Mouse (Mus musculus): ENCODE measurements around the gene Mcpt1. TPM values are rescaled to one million over a fixed set of nuclear protein-coding genes. Genes with fewer than 3 reads are reported as not detected.
"Not testable (repeated sequence)": the region's sequence is repeated elsewhere in the genome, so short reads cannot be mapped to it uniquely, and the experiment has no call there.

Mcpt1 gene
- total RNA-seq (2021), result not detected
- long read RNA-seq, experiment 1, result 0 reads
- long read RNA-seq, experiment 2, result 0 reads

DNA sequence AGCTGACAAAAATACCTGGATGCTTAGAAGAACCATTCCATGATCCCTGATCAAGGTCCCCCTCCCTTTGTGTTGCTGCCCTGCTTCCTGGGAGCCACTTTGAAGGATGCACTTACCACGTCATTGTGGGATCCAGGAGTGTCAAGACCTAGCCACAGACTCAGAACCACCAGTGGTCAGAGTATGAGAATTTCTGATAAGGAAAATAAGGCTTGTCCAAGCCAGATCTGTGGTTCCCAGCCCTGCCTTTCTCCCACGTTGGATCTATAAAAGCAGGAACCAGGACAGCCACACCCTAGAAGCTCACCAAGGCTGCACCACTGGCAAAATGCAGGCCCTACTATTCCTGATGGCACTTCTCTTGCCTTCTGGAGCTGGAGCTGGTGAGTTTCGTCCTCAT is at the start of gene Mcpt1:
Gene Mcpt1, plus strand, starts transcription at position 301 of the 400 bp plus-strand sequence.
- H3K27ac ChIP-seq; H3K4me3 ChIP-seq; DNase-seq (ENCODE audit: low spot score in 2 of 2): not testable (repeated sequence)

DNA sequence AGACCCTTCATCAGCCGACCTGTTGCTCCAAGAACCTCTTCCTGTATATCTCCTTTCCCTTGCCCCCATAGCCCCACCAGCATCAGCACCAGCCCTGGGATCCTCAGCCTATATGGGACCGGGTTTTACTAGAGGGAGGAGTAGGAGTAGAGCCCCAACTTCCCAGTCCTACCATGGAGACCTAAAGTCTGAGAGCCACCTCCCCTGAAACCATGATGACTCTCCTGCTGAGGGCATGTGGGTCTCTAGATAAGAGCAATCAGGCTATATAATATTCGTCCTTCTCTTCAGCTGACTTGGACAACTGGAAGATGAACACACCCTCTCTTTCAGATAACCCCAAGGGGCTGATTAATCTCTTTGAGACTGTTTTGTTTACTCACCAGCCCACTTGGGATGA is 30.3 kb upstream of the Mcpt1 start:
- DNase-seq (ENCODE audit: low spot score in 2 of 2); H3K4me3 ChIP-seq; H3K27ac ChIP-seq: not testable (repeated sequence)

DNA sequence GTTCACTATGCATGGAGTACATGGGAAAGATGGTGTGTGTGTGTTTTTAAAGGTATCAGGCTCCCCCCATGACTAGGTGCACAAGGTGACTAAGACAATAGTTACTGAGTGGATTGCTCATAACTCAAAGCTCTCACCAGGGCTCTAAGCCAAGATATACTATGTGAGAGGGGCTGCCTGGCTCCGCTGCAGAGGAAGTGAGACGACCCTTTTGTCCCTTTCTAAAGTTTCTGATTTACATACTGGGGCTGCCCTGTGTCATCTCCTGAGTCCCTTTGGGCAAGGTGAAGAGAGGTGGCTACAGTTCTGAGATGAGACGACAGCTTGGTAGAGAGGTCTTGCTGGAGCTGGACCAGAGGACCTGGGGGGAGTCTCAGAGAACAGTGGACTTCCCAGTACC is 4.6 kb upstream of the Mcpt1 start:
- Histone ChIP-seq H3K4me3 (no peak overlapping the region), H3K27ac (no peak overlapping the region)
- no peak for DNase-seq (ENCODE audit: low spot score in 2 of 2)
- TF ChIP-seq CTCF (conservative IDR thresholded peaks at IDR 0.05), result no peak

DNA sequence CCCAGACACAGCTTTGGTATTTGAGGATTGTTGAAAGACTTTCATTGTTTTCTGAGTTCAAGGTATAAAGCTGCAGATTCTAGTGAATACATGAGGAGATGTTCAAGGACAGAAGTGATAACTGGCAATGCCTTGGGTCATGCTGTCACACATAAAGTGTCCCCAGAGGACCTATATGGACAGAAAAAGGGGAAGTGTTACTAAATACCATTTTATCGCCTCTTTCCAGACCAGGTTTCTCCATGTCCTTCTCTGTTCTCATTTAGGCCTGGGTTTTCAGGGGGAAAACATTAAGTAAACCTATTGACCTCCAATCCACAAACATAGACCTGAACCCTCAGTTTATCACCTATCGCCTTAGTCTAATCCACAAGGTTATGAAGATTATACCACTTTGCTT is 3.8 kb upstream of the Mcpt1 start:
- Histone ChIP-seq H3K27ac (no peak overlapping the region), H3K4me3 (no peak overlapping the region)
- TF ChIP-seq CTCF (conservative IDR thresholded peaks at IDR 0.05), result no peak
- no peak for DNase-seq (ENCODE audit: low spot score in 2 of 2)

DNA sequence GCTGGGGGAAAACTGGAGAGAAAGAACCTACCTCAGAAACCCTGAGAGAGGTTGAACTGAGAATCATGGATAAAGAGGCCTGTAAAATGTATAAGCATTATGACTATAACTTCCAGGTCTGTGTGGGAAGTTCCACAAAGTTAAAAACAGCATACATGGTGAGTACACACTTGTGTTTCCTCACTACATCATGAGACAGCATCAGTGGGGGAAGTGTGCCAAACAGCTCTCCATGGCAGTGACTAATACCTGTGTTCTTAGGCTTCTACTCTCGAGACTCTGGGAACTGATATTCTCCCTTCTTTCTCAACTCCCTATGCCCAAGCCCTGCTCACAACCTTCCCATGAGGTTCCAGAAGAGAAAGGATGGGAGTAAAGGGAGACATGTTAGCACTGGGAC is 1.7 kb downstream of the Mcpt1 start:
- Histone ChIP-seq H3K4me3 (no peak overlapping the region), H3K27ac (no peak overlapping the region)
- no peak for DNase-seq (ENCODE audit: low spot score in 2 of 2)
- TF ChIP-seq CTCF (conservative IDR thresholded peaks at IDR 0.05), result no peak

DNA sequence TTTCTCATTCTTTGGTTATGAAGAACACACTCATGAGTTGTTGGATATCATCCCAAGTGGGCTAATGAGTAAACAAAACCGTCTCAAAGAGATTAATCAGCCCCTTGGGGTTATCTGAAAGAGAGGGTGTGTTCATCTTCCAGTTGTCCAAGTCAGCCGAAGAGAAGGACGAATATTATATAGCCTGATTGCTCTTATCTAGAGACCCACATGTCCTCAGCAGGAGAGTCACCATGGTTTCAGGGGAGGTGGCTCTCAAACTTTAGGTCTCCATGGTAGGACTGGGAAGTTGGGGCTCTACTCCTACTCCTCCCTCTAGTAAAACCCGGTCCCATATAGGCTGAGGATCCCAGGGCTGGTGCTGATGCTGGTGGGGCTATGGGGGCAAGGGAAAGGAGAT is 3.5 kb downstream of the Mcpt1 start:
- DNase-seq (ENCODE audit: low spot score in 2 of 2); H3K27ac ChIP-seq; H3K4me3 ChIP-seq: not testable (repeated sequence)

DNA sequence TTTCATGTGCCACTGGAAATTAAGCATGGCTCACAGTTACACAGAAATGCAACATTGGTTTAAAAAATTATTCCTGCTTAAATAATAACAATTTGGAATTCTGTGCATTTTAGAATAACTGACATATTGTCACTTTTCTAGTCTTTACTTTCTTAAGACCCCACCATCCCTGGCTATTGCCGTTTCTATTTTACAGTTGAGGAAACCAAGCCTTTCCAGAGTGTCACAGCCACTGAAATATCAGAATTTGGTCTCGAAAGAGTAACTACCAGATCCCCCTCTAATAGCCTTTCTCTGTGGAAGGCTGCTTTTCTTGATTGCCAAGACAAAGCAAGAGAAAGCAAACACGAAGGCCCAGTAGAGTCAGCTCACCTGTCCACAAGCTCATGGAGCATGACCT is 12.6 kb downstream of the Mcpt1 start, which contains the start of gene Mcpt9:
Gene Mcpt9, minus strand, starts transcription at position 101 of the 400 bp plus-strand sequence.
- H3K27ac ChIP-seq; H3K4me3 ChIP-seq; DNase-seq (ENCODE audit: low spot score in 2 of 2): not testable (repeated sequence)

DNA sequence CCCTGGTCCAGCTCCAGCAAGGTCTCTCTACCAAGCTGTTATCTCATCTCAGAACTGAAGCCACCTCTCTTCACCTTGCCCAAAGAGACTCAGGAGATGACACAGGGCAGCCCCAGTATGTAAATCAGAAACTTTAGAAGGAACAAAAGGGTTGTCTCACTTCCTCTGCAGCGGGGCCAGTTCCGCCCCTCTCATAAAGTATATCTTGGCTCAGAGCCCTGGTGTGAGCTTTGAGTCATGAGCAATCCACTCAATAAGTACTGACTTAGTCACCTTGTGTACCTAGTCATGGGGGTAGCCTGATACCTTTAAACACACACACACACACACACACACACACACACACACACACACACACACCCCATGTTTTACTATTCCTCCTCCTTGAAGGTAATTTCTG is 16.7 kb downstream of the Mcpt1 start:
- DNase-seq (ENCODE audit: low spot score in 2 of 2), result no peak
- no peak for TF ChIP-seq CTCF (conservative IDR thresholded peaks at IDR 0.05)
- Histone ChIP-seq H3K4me3 (no peak overlapping the region), H3K27ac (no peak overlapping the region)

DNA sequence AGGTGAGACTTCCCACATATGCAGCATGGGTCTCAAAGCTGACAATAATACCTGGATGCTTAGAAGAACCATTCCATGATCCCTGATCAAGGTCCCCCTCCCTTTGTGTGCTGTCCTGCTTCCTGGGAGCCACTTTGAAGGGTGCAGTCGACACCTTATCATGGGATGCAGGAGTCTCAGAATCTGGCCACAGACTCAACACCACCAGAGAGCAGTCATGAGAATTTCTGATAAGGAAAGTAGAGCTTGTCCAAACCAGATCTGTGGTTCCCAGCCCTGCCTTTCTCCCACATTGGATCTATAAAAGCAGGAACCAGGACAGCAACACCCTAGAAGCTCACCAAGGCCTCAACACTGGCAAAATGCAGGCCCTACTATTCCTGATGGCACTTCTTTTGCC is 24.0 kb downstream of the Mcpt1 start, which contains the start of gene Mcpt2:
Gene Mcpt2, plus strand, starts transcription at position 250 of the 400 bp plus-strand sequence.
- not testable (repeated sequence) for DNase-seq (ENCODE audit: low spot score in 2 of 2); H3K4me3 ChIP-seq; H3K27ac ChIP-seq

DNA sequence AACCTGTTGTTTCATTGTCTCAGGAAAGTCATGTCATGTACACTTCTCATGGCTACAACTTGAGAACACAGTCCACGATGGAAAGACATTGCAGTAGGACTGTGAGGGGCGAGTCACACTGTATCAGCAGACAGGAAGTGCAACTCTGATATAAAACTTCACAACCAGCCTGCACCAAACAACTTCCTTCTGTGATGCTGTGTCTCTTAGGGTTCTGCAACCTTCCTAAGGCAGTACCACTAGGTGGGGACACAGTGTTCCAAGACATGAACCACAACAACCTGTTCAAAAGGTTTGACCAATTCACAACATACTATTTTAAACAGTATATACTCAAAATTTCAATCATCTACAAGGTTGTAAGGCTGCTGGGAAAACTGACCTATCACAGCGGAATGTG is 37.6 kb downstream of the Mcpt1 start:
- no peak for DNase-seq (ENCODE audit: low spot score in 2 of 2)
- TF ChIP-seq CTCF (conservative IDR thresholded peaks at IDR 0.05), result peak; percentile 24; the same call in 1 of the 2 replicates
- no peak overlapping the region for H3K27ac ChIP-seq
- no peak overlapping the region for H3K4me3 ChIP-seq

DNA sequence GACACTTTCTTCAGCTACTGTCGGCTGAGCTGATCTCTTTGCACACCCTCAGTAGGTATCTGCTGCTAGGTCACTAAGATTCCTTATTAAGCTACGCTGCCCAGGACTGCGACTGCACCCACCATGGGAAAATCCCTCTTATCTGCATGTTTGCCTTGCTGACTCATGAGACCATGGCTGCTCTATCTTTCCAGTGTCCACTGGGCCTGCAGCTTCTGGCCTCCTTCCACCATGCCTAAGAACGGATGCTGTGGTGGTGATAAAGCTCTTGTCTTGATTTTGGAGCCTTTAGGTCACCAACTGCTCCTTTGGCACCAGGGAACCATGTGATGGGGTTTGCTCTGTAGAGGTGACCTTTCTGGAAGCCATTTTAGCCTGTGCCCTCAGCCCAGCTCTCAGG is 40.0 kb downstream of the Mcpt1 start:
- H3K27ac ChIP-seq, result no peak overlapping the region
- DNase-seq (ENCODE audit: low spot score in 2 of 2), result no peak
- no peak for TF ChIP-seq CTCF (conservative IDR thresholded peaks at IDR 0.05)
- no peak overlapping the region for H3K4me3 ChIP-seq

DNA sequence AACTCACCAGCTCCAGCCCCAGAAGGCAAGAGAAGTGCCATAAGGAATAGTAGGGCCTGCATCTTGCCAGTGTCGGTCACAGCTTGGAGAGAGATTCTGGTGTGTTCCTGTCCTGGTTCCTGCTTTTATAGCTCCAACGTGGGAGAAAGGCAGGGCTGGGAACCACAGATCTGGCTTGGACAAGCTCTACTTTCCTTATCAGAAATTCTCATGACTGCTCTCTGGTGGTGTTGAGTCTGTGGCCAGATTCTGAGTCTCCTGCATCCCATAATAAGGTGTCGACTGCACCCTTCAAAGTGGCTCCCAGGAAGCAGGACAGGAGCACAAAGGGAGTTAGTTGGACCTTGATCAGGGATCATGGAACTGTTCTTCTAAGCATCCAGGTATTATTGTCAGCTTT is 44.4 kb downstream of the Mcpt1 start, which contains the start of gene Mcpt4:
Gene Mcpt4, minus strand, starts transcription at position 101 of the 400 bp plus-strand sequence.
- DNase-seq (ENCODE audit: low spot score in 2 of 2); H3K4me3 ChIP-seq; H3K27ac ChIP-seq: not testable (repeated sequence)

Other genes starting within 250 kb of the Mcpt1 start
- gene Adcy4, start 233.9 kb upstream of the Mcpt1 start, total RNA-seq (2021), result 1 to 10 TPM; 4.4 to 5.6 TPM
- gene Ripk3, start 229.1 kb upstream of the Mcpt1 start, total RNA-seq (2021), result 1 to 10 TPM; 1.2 to 2.9 TPM
- gene Nfatc4, start 194.8 kb upstream of the Mcpt1 start, total RNA-seq (2021), result 1 to 10 TPM; 2.6 TPM
- 1 to 10 TPM; 7.9 to 8.9 TPM for gene Nynrin, start 164.0 kb upstream of the Mcpt1 start, total RNA-seq (2021)
- gene Cbln3, start 133.6 kb upstream of the Mcpt1 start, total RNA-seq (2021), result under 1 TPM; 0.32 to 0.54 TPM
- gene Khnyn, start 133.0 kb upstream of the Mcpt1 start, total RNA-seq (2021), result 10 to 100 TPM; 13.2 to 14.7 TPM
- gene Sdr39u1, start 117.7 kb upstream of the Mcpt1 start, total RNA-seq (2021), result 10 to 100 TPM; 63.5 to 78.7 TPM
- under 1 TPM in 1 of 2 experiments, not detected in 1; 0.69 TPM for gene Cma1, start 73.3 kb upstream of the Mcpt1 start, total RNA-seq (2021)
- not detected for gene Cma2, start 67.0 kb upstream of the Mcpt1 start, total RNA-seq (2021)
- not detected for gene Mcpt9, start 12.5 kb downstream of the Mcpt1 start, total RNA-seq (2021)
- gene Mcpt2, start 24.1 kb downstream of the Mcpt1 start, total RNA-seq (2021), result not detected
- gene Mcpt4, start 44.3 kb downstream of the Mcpt1 start, total RNA-seq (2021), result under 1 TPM; 0.54 to 1.00 TPM
- gene Mcpt8, start 67.3 kb downstream of the Mcpt1 start, total RNA-seq (2021), result not detected
- not detected for gene Ctsg, start 84.6 kb downstream of the Mcpt1 start, total RNA-seq (2021)
- gene Gzme, start 102.7 kb downstream of the Mcpt1 start, total RNA-seq (2021), result not detected
- not detected for gene Gzmd, start 114.6 kb downstream of the Mcpt1 start, total RNA-seq (2021)
- not detected for gene Gzmg, start 141.6 kb downstream of the Mcpt1 start, total RNA-seq (2021)
- gene Gzmn, start 156.6 kb downstream of the Mcpt1 start, total RNA-seq (2021), result not detected
- gene Gzmf, start 193.4 kb downstream of the Mcpt1 start, total RNA-seq (2021), result not detected
- gene Gzmc, start 216.7 kb downstream of the Mcpt1 start, total RNA-seq (2021), result not detected
- not detected for gene Gzmb, start 244.3 kb downstream of the Mcpt1 start, total RNA-seq (2021)